Comparison of ENCODE assay signal across 8 mouse cellular contexts in the genomic region with DNA sequence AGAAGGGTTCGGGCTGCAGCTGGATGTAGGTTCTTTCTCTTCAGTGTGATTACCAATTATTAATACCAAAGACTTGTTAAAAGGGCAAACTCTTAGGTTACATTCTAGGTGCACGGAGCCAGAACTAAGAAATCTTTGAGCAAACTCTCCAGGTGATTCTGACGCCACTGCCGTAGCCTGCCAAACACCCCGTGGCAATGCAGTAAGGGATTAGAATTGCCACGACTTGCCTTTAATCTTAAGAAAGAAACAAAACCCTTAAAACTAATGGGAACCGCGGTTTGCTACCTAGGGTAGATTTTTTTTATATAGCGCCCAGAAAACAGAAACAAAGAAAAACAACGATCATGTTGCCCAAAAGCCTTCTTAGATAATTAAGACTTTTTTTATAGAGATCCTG. TPM values are rescaled to one million over a fixed set of nuclear protein-coding genes. Genes with fewer than 3 reads are reported as not detected.
A peak's percentile ranks its signal among the peaks of the same experiment; 100 is the strongest.
DNase-seq lines count a peak whose midpoint lies in the region; ATAC-seq and TF ChIP-seq lines count a peak whose summit lies in the region.

No protein-coding gene starts in this region.

- no peaks in the 10 kb centered on the region for H3K9me3 ChIP-seq in liver, embryonic 11.5 days (ENCODE audit: control insufficient read depth, low read length)
- H3K9me3 ChIP-seq in stomach, embryonic 15.5 days, result no peaks in the 10 kb centered on the region

- no peak for TF ChIP-seq POLR2A in cerebellum, adult 2 months (IDR thresholded peaks at IDR 0.05; ENCODE audit: borderline replicate concordance, insufficient read depth, low read length)
- TF ChIP-seq POLR2A in spleen, adult 2 months (IDR thresholded peaks at IDR 0.05; ENCODE audit: low read depth, low read length), result no peak

- H3K27me3 ChIP-seq in cerebellum, adult 2 months (ENCODE audit: control insufficient read depth, insufficient read depth, low read length), result no peaks in the 10 kb centered on the region
- peaks cover 5% of the 10 kb centered on the region for H3K27me3 ChIP-seq in spleen, adult 2 months (ENCODE audit: control insufficient read depth, insufficient read depth, low read length)
- no peaks in the 10 kb centered on the region for H3K27me3 ChIP-seq in liver, embryonic 11.5 days (replicated peaks; ENCODE audit: control insufficient read depth, insufficient read depth, low read length)
- H3K27me3 ChIP-seq in stomach, embryonic 15.5 days (replicated peaks), result no peaks in the 10 kb centered on the region

- no peak overlapping the region; the same call in 1 of the 2 replicates for H3K27ac ChIP-seq in cerebellum, adult 2 months (ENCODE audit: insufficient read depth, low read length)
- no peak overlapping the region for H3K27ac ChIP-seq in spleen, adult 2 months (ENCODE audit: insufficient read depth, low read length)
- no peak overlapping the region; the same call in 1 of the 2 replicates for H3K27ac ChIP-seq in liver, embryonic 11.5 days (ENCODE audit: low read depth, low read length)
- H3K27ac ChIP-seq in stomach, embryonic 15.5 days, result peak overlapping the region; percentile 100

- ATAC-seq in liver, embryonic 11.5 days (replicated peaks; ENCODE audit: low FRiP score), result no peak
- no peak for ATAC-seq in stomach, embryonic 15.5 days (ENCODE audit: insufficient read depth, low FRiP score, low read depth)

- TF ChIP-seq CTCF in cerebellum, adult 2 months (IDR thresholded peaks at IDR 0.05; ENCODE audit: borderline replicate concordance, insufficient read depth, low read depth, low read length), result no peak
- TF ChIP-seq CTCF in spleen, adult 2 months (IDR thresholded peaks at IDR 0.05; ENCODE audit: extremely low read depth, insufficient read depth, insufficient read length, insufficient replicate concordance), result no peak

- peak overlapping the region; percentile 63 for H3K4me3 ChIP-seq in cerebellum, adult 2 months (replicated peaks; ENCODE audit: insufficient read depth, low read depth, low read length)
- peak overlapping the region; percentile 17 for H3K4me3 ChIP-seq in spleen, adult 2 months (ENCODE audit: extremely low read depth, insufficient read depth, insufficient read length)
- H3K4me3 ChIP-seq in liver, embryonic 11.5 days (ENCODE audit: low read depth, low read length), result peak overlapping the region; percentile 79
- H3K4me3 ChIP-seq in stomach, embryonic 15.5 days (replicated peaks), result peak overlapping the region; percentile 92

- WGBS in cerebellum, adult 2 months, result 5% methylated on average over 10 of the region's 10 CpGs
- 12% methylated on average over 10 of the region's 10 CpGs for WGBS in spleen, adult 2 months
- 10% methylated on average over 10 of the region's 10 CpGs for WGBS in liver, embryonic 11.5 days
- WGBS in stomach, embryonic 15.5 days, result 6% methylated on average over 10 of the region's 10 CpGs

- H3K9ac ChIP-seq in liver, embryonic 11.5 days (ENCODE audit: low read depth, low read length), result peak overlapping the region; percentile 87
- peak overlapping the region; percentile 42 for H3K9ac ChIP-seq in stomach, embryonic 15.5 days

- peak in 1 of 2 experiments; percentile 32 for DNase-seq in cerebellum, adult 2 months
- DNase-seq in cerebellum, adult 11 months, result no peak
- DNase-seq in spleen, adult 2 months (ENCODE audit: low read depth in 1 of 2, low spot score in 2 of 2), result no peak
- DNase-seq in spleen, adult 18-20 months, result no peak
- no peak for DNase-seq in liver, embryonic 11.5 days (ENCODE audit: low spot score)
- DNase-seq in right cerebral cortex, postnatal 14 days, result no peak
- no peak for DNase-seq in adrenal gland, postnatal 25 days

- peak overlapping the region; percentile 93 for H3K4me2 ChIP-seq in liver, embryonic 11.5 days
- H3K4me2 ChIP-seq in stomach, embryonic 15.5 days, result peak overlapping the region; percentile 60

- H3K4me1 ChIP-seq in cerebellum, adult 2 months (ENCODE audit: control insufficient read depth, insufficient read depth, low read length), result peaks cover 4% of the 10 kb centered on the region; the same call in 1 of the 2 replicates
- H3K4me1 ChIP-seq in spleen, adult 2 months (ENCODE audit: control insufficient read depth, insufficient read depth, insufficient read length), result peaks cover 3% of the 10 kb centered on the region; the same call in 1 of the 2 replicates
- H3K4me1 ChIP-seq in liver, embryonic 11.5 days (replicated peaks; ENCODE audit: control insufficient read depth, insufficient read depth, low read length), result peaks cover 17% of the 10 kb centered on the region
- H3K4me1 ChIP-seq in stomach, embryonic 15.5 days, result peaks cover 12% of the 10 kb centered on the region; the same call in 1 of the 2 replicates

- no peaks in the 10 kb centered on the region for H3K36me3 ChIP-seq in spleen, adult 2 months (ENCODE audit: control insufficient read depth, insufficient read depth, low read length)
- H3K36me3 ChIP-seq in liver, embryonic 11.5 days (ENCODE audit: control insufficient read depth, insufficient read depth, low read length), result no peaks in the 10 kb centered on the region
- H3K36me3 ChIP-seq in stomach, embryonic 15.5 days, result no peaks in the 10 kb centered on the region

RNA-seq across cellular contexts. Expression of a gene that starts 0.9 kb away (rescaled TPM):
- 126 and 132 TPM in 2 replicates for polyA plus RNA-seq in cerebellum, adult 2 months (2012; rRNA removed)
- polyA plus RNA-seq in spleen, adult 2 months (2012; rRNA removed), result 7.9 and 8.8 TPM in 2 replicates
- 241 and 242 TPM in 2 replicates for polyA plus RNA-seq in liver, embryonic 11.5 days (2014; fragmentation: Nextera tagmentation; extraction: Ambion mirVana)
- polyA plus RNA-seq in stomach, embryonic 15.5 days (2015; fragmentation: Nextera tagmentation; extraction: Ambion mirVana), result 732 and 736 TPM in 2 replicates
- total RNA-seq in adrenal gland, postnatal 25 days (2021), result 258 and 286 TPM in 2 replicates

RNA-seq across cellular contexts. Expression of a gene that starts 51.2 kb away (rescaled TPM):
- polyA plus RNA-seq in cerebellum, adult 2 months (2012; rRNA removed), result 0.49 and 0.65 TPM in 2 replicates
- polyA plus RNA-seq in spleen, adult 2 months (2012; rRNA removed), result 0.31 and 0.39 TPM in 2 replicates
- polyA plus RNA-seq in liver, embryonic 11.5 days (2014; fragmentation: Nextera tagmentation; extraction: Ambion mirVana), result 0.45 and 0.96 TPM in 2 replicates
- 2.1 and 3.1 TPM in 2 replicates for polyA plus RNA-seq in stomach, embryonic 15.5 days (2015; fragmentation: Nextera tagmentation; extraction: Ambion mirVana)
- total RNA-seq in adrenal gland, postnatal 25 days (2021), result 0.52 and 1.0 TPM in 2 replicates

Comparison
In these comparisons a context has a peak if more than half of its experiments do, and no peak if none do; other contexts are left out.
1. H3K4me3 ChIP-seq: peak in every context shown above with its lines; median percentile 92 in stomach, embryonic 15.5 days; 79 in liver, embryonic 11.5 days; 63 in cerebellum, adult 2 months; 17 in spleen, adult 2 months.
2. RNA of a gene that starts 0.9 kb away (polyA plus RNA-seq): 732 to 736 TPM in stomach, embryonic 15.5 days, 241 to 242 TPM in liver, embryonic 11.5 days and 126 to 132 TPM in cerebellum, adult 2 months; 7.9 to 8.8 TPM in spleen, adult 2 months; every median in the first group is over 10 times any median in the second.